Mouse (Mus musculus) heart, adult 11 months (tissue): Measurements from ENCODE around the gene Stk38.

Experiments
- DNase-seq: peaks from one replicate; pipeline ENCODE4 v3.0.0; 2022

The Stk38 gene

GRCm38 (mm10) chr17:28924957-28925595, 82.7 kb downstream of the Stk38 start:
- DNase-seq = no peak

DNA sequence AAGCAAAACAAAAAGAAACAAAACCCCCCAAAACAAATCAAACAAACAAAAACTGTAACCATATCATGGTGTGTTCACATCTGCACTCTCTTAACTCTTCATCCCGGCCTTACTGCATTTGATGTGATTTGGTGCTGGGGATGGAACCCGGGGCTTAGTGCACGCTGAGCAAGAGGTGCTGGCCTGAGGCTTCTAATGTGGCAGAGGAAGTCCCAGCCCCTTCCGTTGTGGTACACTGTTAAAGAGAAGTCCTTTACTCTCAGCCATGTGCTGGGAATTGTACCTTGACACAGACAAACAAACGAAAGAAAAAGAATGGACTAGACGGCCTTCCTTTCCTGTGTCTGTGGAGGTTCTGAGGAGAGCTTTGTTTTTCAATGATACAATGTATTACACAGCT, 85.7 kb downstream of the Stk38 start:
- no peak for DNase-seq

DNA sequence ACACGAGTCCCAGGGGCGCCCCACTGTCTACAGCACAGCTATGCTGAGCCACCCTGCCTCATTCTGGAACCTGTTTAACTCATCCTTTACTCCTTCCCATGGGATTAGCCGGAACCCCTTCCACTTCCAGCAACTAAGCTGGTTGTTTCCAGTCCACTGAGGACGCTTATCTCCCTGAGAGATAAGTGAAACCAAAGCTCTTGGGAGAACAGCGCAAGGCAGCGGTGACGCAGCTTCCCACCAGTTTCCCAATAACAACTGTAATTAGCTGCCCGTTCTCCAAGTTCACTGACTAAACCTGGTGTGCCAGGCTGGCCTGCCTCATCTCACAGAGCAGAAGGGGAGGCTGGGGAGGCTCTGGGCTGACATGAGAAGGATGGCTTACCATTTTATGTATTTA, 86.7 kb downstream of the Stk38 start:
- peak; percentile 96 for DNase-seq
